Mouse (Mus musculus) adrenal gland, postnatal 10 days (tissue): ENCODE measurements at regions not wholly inside any gene's neighbourhood (a gene's known extent, or its start where the extent isn't known, plus 50 kb on each side); places are given as distances from the start of the nearest gene placed in this dataset.

Experiments used
- DNase-seq: peaks from one replicate; pipeline ENCODE4 v3.0.0; 2021; ENCODE audit warnings: mixed read lengths

DNA sequence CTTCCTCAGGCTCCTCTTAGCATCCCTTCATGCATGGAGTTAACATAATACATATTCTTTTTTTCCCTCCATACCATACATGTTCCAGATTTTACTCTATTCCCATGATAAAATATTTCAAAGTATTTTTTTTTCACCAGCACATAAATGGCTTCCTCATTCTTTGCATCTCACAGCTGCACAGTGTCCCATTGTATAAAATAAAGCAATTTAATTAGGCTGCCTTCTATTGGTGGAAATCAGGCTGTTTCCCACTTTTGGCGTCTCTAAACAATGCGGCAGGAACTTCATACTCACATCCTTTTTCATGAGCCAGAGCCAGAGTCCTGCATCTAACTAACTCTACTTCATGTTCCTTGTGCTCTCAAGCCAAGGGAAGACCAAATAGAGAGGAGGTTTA, 54.9 kb upstream of the Akap13 start:
- DNase-seq = no peak

DNA sequence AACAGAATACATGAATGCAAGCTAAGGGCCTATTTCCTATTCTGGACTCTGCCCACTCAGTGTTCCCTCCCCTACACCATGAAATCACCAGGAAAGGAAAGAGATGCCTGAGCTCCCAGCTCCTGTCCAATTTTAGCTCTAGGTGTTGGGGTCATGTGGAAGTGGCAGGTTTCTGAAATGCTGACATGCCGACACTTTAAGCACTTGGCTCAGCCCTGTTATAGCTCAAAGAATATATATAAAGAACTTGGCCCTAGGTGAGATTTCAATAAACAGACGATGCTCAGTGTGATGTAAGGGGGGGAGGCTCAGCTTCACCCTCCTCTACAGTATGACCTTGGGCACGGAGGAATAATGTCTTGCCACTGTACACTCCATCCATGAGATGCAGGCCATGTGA, 50.4 kb upstream of the Akap13 start:
- no peak for DNase-seq
